25 mouse cellular contexts compared by ENCODE assay signal in genomic region chr16:31520081-31520480, GRCm38 (mm10).
"Had no signal": no experiment of that assay in that cellular context is flagged by ENCODE, and none has a peak within 500 bp of the region (broad histone marks: within the 10 kb centered on the region; RNA-seq: fewer than 3 reads in every experiment).

No protein-coding gene starts in this region.

- H3K27ac ChIP-seq: heart, adult 2 months; heart, embryonic 13.5 days; heart, embryonic 15.5 days; hindbrain, embryonic 13.5 days; layer of hippocampus, adult 2 months; left cerebral cortex, adult 2 months; limb, embryonic 10.5 days; limb, embryonic 12.5 days; liver, embryonic 13.5 days; liver, embryonic 15.5 days had no signal

- H3K4me1 ChIP-seq: heart, embryonic 13.5 days; heart, embryonic 15.5 days; limb, embryonic 12.5 days; liver, embryonic 13.5 days; liver, embryonic 15.5 days had no signal

- H3K4me3 ChIP-seq: heart, adult 2 months; heart, embryonic 13.5 days; heart, embryonic 15.5 days; hindbrain, embryonic 13.5 days; layer of hippocampus, adult 2 months; left cerebral cortex, adult 2 months; limb, embryonic 10.5 days; limb, embryonic 12.5 days; liver, embryonic 13.5 days; liver, embryonic 15.5 days had no signal

- H3K36me3 ChIP-seq: heart, embryonic 13.5 days; heart, embryonic 15.5 days; hindbrain, embryonic 13.5 days; limb, embryonic 10.5 days; limb, embryonic 12.5 days; liver, embryonic 13.5 days; liver, embryonic 15.5 days had no signal

- H3K4me2 ChIP-seq: heart, embryonic 11.5 days; heart, embryonic 13.5 days; heart, embryonic 15.5 days; hindbrain, embryonic 13.5 days; limb, embryonic 12.5 days; liver, embryonic 11.5 days; liver, embryonic 13.5 days; liver, embryonic 15.5 days had no signal

- H3K9me3 ChIP-seq: heart, embryonic 15.5 days; hindbrain, embryonic 13.5 days; limb, embryonic 10.5 days; limb, embryonic 12.5 days; liver, embryonic 13.5 days; liver, embryonic 15.5 days had no signal

- ATAC-seq: hindbrain, embryonic 16.5 days; intestine, embryonic 16.5 days had no signal

- DNase-seq: gastrocnemius, postnatal 14 days; gastrocnemius, postnatal 36 days; heart, adult 11 months; heart, adult 2 months; heart, postnatal 14 days; heart, postnatal 36 days; kidney, adult 18-20 months; kidney, adult 8-10 months; kidney, postnatal 10 days; kidney, postnatal 25 days; kidney, postnatal 4 days; liver; liver, embryonic 13.5 days had no signal

- H3K27me3 ChIP-seq: heart, embryonic 15.5 days; hindbrain, embryonic 13.5 days; limb, embryonic 12.5 days; liver, embryonic 15.5 days had no signal

- H3K9ac ChIP-seq: heart, embryonic 13.5 days; heart, embryonic 15.5 days; hindbrain, embryonic 13.5 days; limb, embryonic 12.5 days; liver, embryonic 13.5 days; liver, embryonic 15.5 days had no signal
